Mouse (Mus musculus) inflammation-experienced regulatory T-cells (primary cell): ENCODE data around the gene Cox14. TPM values are rescaled to one million over a fixed set of nuclear protein-coding genes. Genes with fewer than 3 reads are reported as not detected.

Source experiments
- polyA plus RNA-seq, 2 experiments: library from polyadenylated mRNA; unstranded; fragments of 100-300 nt; shearing (Covaris generic); gene quantifications; one replicate each; pipeline ENCODE4 v1.2.1; 2017

Gene Cox14
- 100 to 1,000 TPM; 140 to 162 TPM for polyA plus RNA-seq

DNA sequence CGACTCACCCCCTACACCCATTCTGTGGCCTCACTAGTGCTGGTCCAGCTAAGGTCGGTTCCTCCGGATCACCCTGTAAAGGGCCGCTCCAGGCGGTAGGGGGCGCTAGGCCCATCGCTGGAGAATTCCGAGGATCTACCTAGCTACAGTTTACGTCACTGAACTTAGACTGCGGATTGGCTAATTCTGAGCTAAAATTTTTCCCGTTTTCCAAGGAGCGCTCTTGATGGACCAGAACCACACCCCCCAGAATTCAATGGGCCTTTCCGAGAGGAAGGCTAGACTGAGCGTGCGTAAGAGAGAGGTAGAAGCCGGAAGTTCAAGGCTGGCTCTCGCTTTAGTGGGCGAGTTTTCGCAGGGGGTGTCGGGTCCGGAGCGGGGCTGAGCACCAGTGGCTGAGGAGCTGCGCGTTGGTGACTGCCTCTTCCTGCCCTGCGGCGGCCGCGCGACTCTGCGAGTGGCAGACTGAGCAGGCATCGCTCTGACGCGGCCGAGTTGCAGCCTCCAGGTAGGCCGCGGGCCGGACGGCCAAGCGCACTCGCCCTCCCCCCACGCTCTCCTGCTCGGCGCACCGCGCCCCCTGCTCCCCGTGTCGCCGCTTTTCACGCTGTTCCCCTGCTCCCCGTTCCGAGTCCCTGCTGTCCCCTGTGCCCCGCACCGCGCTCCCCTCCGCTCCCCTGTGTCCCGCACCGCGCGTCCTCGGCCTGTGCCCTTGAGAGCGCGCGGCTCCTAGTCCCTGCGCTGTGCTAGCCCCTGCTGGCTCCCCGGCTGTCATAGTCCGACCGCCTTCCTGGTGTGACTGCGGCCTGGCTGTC is at the start of gene Cox14:
Gene Cox14 (plus strand): TSS at position 278 of the 815 bp plus-strand sequence.

DNA sequence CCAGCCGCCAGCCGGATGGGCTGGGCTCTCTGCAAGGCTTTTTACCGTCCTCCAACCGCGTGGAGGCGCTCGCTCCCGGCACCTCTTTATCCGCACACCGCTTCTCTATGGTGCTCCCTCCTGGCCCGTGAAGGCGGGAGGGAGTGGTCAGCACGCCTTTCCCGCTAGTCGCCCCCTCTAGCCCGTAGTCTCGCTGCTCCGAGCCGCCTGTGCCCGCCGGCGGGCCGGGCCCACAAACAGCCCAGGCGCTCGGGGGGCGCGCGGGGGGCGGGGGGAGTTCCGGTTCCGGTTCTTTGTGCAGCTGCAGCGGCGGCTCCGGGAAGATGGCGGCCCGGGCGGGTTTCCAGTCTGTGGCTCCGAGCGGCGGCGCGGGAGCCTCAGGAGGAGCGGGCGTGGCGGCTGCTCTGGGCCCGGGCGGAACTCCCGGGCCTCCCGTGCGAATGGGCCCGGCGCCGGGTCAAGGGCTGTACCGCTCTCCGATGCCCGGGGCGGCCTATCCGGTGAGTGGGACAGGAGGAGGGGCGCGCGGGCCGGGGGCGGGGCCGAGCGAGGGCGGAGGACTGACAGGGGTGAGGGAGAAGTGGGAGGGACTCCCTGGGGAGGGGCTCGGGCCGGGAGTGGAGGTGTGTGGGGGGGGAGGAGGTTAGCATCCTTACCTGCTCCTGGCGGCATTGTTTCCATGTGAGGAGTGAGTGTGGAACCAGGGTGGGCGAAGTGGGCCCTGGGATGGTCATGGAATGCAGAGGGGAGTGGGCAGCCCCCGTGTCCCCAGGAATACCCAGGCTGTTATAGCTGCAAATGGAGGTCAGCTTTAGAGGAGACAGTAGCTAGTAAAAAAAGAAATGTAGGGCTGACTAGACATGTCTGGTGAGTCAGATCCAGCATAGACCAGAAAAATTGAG is 23.2 kb upstream of the Cox14 start, which contains the start of gene Smarcd1:
Gene Smarcd1 (plus strand): TSS at position 131 of the 902 bp plus-strand sequence.

GRCm38 (mm10) chr15:99705440-99706048 is 19.9 kb upstream of the Cox14 start, which contains the start of gene Gm17349:
Gm17349 (minus strand) TSS chr15:99705490.

GRCm38 (mm10) chr15:99717386-99718334 is 7.8 kb upstream of the Cox14 start, which contains the start of gene Gpd1:
Gpd1 (plus strand) TSS chr15:99717515.

GRCm38 (mm10) chr15:99772881-99772924 is 47.3 kb downstream of the Cox14 start, which contains the start of gene Cers5:
Cers5 (minus strand) TSS chr15:99772885.

Other genes starting within 250 kb of the Cox14 start
- under 1 TPM; 0.17 to 0.23 TPM for gene Faim2, start 197.5 kb upstream of the Cox14 start, polyA plus RNA-seq
- gene Aqp2, start 146.6 kb upstream of the Cox14 start, polyA plus RNA-seq: under 1 TPM; 0.18 to 0.86 TPM
- 10 to 100 TPM in 1 of 2 experiments, under 1 TPM in 1; 0.16 to 11.5 TPM for gene Aqp5, start 134.8 kb upstream of the Cox14 start, polyA plus RNA-seq
- under 1 TPM in 1 of 2 experiments, not detected in 1; 0.13 TPM for gene Aqp6, start 124.2 kb upstream of the Cox14 start, polyA plus RNA-seq
- 10 to 100 TPM; 28.0 to 36.0 TPM for gene Racgap1, start 74.0 kb upstream of the Cox14 start, polyA plus RNA-seq
- 1 to 10 TPM; 1.1 to 3.2 TPM for gene Asic1, start 55.2 kb upstream of the Cox14 start, polyA plus RNA-seq
- gene Smarcd1, start 23.5 kb upstream of the Cox14 start, polyA plus RNA-seq: 10 to 100 TPM; 24.6 to 34.1 TPM
- gene Gm17349, start 20.1 kb upstream of the Cox14 start, polyA plus RNA-seq: not detected
- under 1 TPM in 1 of 2 experiments, not detected in 1; 0.94 TPM for gene Gpd1, start 8.1 kb upstream of the Cox14 start, polyA plus RNA-seq
- 10 to 100 TPM; 76.5 to 81.1 TPM for gene Cers5, start 47.3 kb downstream of the Cox14 start, polyA plus RNA-seq
- 1 to 10 TPM; 2.5 to 4.1 TPM for gene Lima1, start 149.8 kb downstream of the Cox14 start, polyA plus RNA-seq
- gene Fam186a, start 241.4 kb downstream of the Cox14 start, polyA plus RNA-seq: under 1 TPM in 1 of 2 experiments, not detected in 1; 0.76 TPM
- gene Larp4, start 244.4 kb downstream of the Cox14 start, polyA plus RNA-seq: 10 to 100 TPM; 49.4 to 61.4 TPM